Mouse (Mus musculus): ENCODE results near the gene Dgki. TPM values are rescaled to one million over a fixed set of nuclear protein-coding genes. Genes with fewer than 3 reads are reported as not detected.

Dgki gene
- polyA plus RNA-seq, 1 experiment from 2014 or later, result 0.20 TPM

GRCm38 (mm10) chr6:36819019-36819783, 480.8 kb downstream of the Dgki start:
- ATAC-seq (ENCODE audit: low read depth), result no peak
- H3K4me2 ChIP-seq (ENCODE audit: low read depth, low read length), result no peak overlapping the region
- WGBS (ENCODE audit: insufficient replicate concordance), result 43% methylated on average over 8 of the region's 8 CpGs
- no peaks in the 10 kb centered on the region for H3K4me1 ChIP-seq (ENCODE audit: control insufficient read depth, low read depth, low read length)
- H3K27ac ChIP-seq (ENCODE audit: low read length), result no peak overlapping the region
- H3K9ac ChIP-seq (ENCODE audit: low read depth, low read length), result no peak overlapping the region
- H3K27me3 ChIP-seq (ENCODE audit: control insufficient read depth, insufficient read depth, low read depth, low read length), result no peaks in the 10 kb centered on the region
- no peaks in the 10 kb centered on the region for H3K9me3 ChIP-seq (replicated peaks; ENCODE audit: control insufficient read depth, low read length)
- H3K4me3 ChIP-seq (ENCODE audit: low read depth, low read length), result no peak overlapping the region
- H3K36me3 ChIP-seq (ENCODE audit: control insufficient read depth, insufficient read depth), result no peaks in the 10 kb centered on the region

GRCm38 (mm10) chr6:36818281-36819018, 481.5 kb downstream of the Dgki start:
- H3K36me3 ChIP-seq (ENCODE audit: control insufficient read depth, insufficient read depth), result no peaks in the 10 kb centered on the region

GRCm38 (mm10) chr6:36816666-36817065, 483.3 kb downstream of the Dgki start:
- H3K27me3 ChIP-seq (ENCODE audit: control insufficient read depth, insufficient read depth, low read depth, low read length), result no peaks in the 10 kb centered on the region
- 72% methylated on average over 3 of the region's 3 CpGs for WGBS (ENCODE audit: insufficient replicate concordance)
- H3K4me3 ChIP-seq (ENCODE audit: low read depth, low read length), result no peak overlapping the region
- no peak overlapping the region for H3K4me2 ChIP-seq (ENCODE audit: low read depth, low read length)
- no peaks in the 10 kb centered on the region for H3K9me3 ChIP-seq (replicated peaks; ENCODE audit: control insufficient read depth, low read length)
- no peaks in the 10 kb centered on the region for H3K36me3 ChIP-seq (ENCODE audit: control insufficient read depth, insufficient read depth)
- no peaks in the 10 kb centered on the region for H3K4me1 ChIP-seq (ENCODE audit: control insufficient read depth, low read depth, low read length)
- H3K9ac ChIP-seq (ENCODE audit: low read depth, low read length), result no peak overlapping the region
- ATAC-seq (ENCODE audit: low read depth), result no peak
- H3K27ac ChIP-seq (ENCODE audit: low read length), result no peak overlapping the region

More at GRCm38 (mm10) chr6:36818281-36819018, 481.5 kb downstream of the Dgki start:
- no peaks in the 10 kb centered on the region for H3K9me3 ChIP-seq (replicated peaks; ENCODE audit: control insufficient read depth, low read length)
- H3K4me1 ChIP-seq (ENCODE audit: control insufficient read depth, low read depth, low read length), result no peaks in the 10 kb centered on the region
- no peak overlapping the region for H3K9ac ChIP-seq (ENCODE audit: low read depth, low read length)
- ATAC-seq (ENCODE audit: low read depth), result no peak
- H3K4me2 ChIP-seq (ENCODE audit: low read depth, low read length), result no peak overlapping the region
- no peak overlapping the region for H3K27ac ChIP-seq (ENCODE audit: low read length)
- 51% methylated on average over 4 of the region's 4 CpGs for WGBS (ENCODE audit: insufficient replicate concordance)
- H3K27me3 ChIP-seq (ENCODE audit: control insufficient read depth, insufficient read depth, low read depth, low read length), result no peaks in the 10 kb centered on the region
- H3K4me3 ChIP-seq (ENCODE audit: low read depth, low read length), result no peak overlapping the region

GRCm38 (mm10) chr6:36815992-36816391, 484.0 kb downstream of the Dgki start:
- no peak overlapping the region for H3K4me2 ChIP-seq (ENCODE audit: low read depth, low read length)
- H3K27ac ChIP-seq (ENCODE audit: low read length), result no peak overlapping the region
- no peaks in the 10 kb centered on the region for H3K27me3 ChIP-seq (ENCODE audit: control insufficient read depth, insufficient read depth, low read depth, low read length)
- no peak overlapping the region for H3K4me3 ChIP-seq (ENCODE audit: low read depth, low read length)
- no peak for ATAC-seq (ENCODE audit: low read depth)
- no peaks in the 10 kb centered on the region for H3K9me3 ChIP-seq (replicated peaks; ENCODE audit: control insufficient read depth, low read length)
- H3K36me3 ChIP-seq (ENCODE audit: control insufficient read depth, insufficient read depth), result no peaks in the 10 kb centered on the region
- no peaks in the 10 kb centered on the region for H3K4me1 ChIP-seq (ENCODE audit: control insufficient read depth, low read depth, low read length)
- no peak overlapping the region for H3K9ac ChIP-seq (ENCODE audit: low read depth, low read length)
- WGBS (ENCODE audit: insufficient replicate concordance), result 43% methylated on average over 2 of the region's 2 CpGs

- H3K4me1 ChIP-seq (ENCODE audit: control insufficient read depth, low read depth, low read length), result no peaks in the 10 kb centered on the region
- no peak overlapping the region for H3K4me2 ChIP-seq (ENCODE audit: low read depth, low read length)
- H3K27me3 ChIP-seq (ENCODE audit: control insufficient read depth, insufficient read depth, low read depth, low read length), result no peaks in the 10 kb centered on the region; the same call in 1 of the 2 replicates
- 42% methylated on average over 7 of the region's 7 CpGs for WGBS (ENCODE audit: insufficient replicate concordance)
- no peak overlapping the region for H3K4me3 ChIP-seq (ENCODE audit: low read depth, low read length)
- no peaks in the 10 kb centered on the region for H3K9me3 ChIP-seq (replicated peaks; ENCODE audit: control insufficient read depth, low read length)
- H3K36me3 ChIP-seq (ENCODE audit: control insufficient read depth, insufficient read depth), result no peaks in the 10 kb centered on the region
- H3K9ac ChIP-seq (ENCODE audit: low read depth, low read length), result no peak overlapping the region
- no peak overlapping the region for H3K27ac ChIP-seq (ENCODE audit: low read length)
- ATAC-seq (ENCODE audit: low read depth), result no peak
These were observed 487.1 kb downstream of the Dgki start for GRCm38 (mm10) chr6:36812666-36813515.

GRCm38 (mm10) chr6:36810448-36810847, 489.5 kb downstream of the Dgki start:
- Histone ChIP-seq H3K27me3 (ENCODE audit: control insufficient read depth, insufficient read depth, low read depth, low read length) (no peaks in the 10 kb centered on the region; the same call in 1 of the 2 replicates), H3K4me1 (ENCODE audit: control insufficient read depth, low read depth, low read length) (no peaks in the 10 kb centered on the region), H3K4me3 (ENCODE audit: low read depth, low read length) (no peak overlapping the region), H3K4me2 (ENCODE audit: low read depth, low read length) (no peak overlapping the region), H3K9ac (ENCODE audit: low read depth, low read length) (no peak overlapping the region), H3K36me3 (ENCODE audit: control insufficient read depth, insufficient read depth) (no peaks in the 10 kb centered on the region), H3K27ac (ENCODE audit: low read length) (no peak overlapping the region), H3K9me3 (replicated peaks; ENCODE audit: control insufficient read depth, low read length) (no peaks in the 10 kb centered on the region)
- no peak for ATAC-seq (ENCODE audit: low read depth)
- 27% methylated on average over 5 of the region's 5 CpGs for WGBS (ENCODE audit: insufficient replicate concordance)

GRCm38 (mm10) chr6:36809747-36810285, 490.2 kb downstream of the Dgki start, which contains the start of gene Ptn:
Gene Ptn, minus strand, starts transcription at chr6:36810220.
- H3K36me3 ChIP-seq (ENCODE audit: control insufficient read depth, insufficient read depth), result no peaks in the 10 kb centered on the region
- WGBS (ENCODE audit: insufficient replicate concordance), result 4% methylated on average over 15 of the region's 15 CpGs
- no peak for ATAC-seq (ENCODE audit: low read depth)
- no peak within 1 kb of the TSS for H3K27ac ChIP-seq (ENCODE audit: low read length)
- peak within 1 kb of the TSS; percentile 24 for H3K4me2 ChIP-seq (ENCODE audit: low read depth, low read length)
- H3K9ac ChIP-seq (ENCODE audit: low read depth, low read length), result no peak within 1 kb of the TSS
- no peaks in the 10 kb centered on the region for H3K4me1 ChIP-seq (ENCODE audit: control insufficient read depth, low read depth, low read length)
- peak within 1 kb of the TSS; percentile 16; the same call in 1 of the 2 replicates for H3K4me3 ChIP-seq (ENCODE audit: low read depth, low read length)
- no peaks in the 10 kb centered on the region; the same call in 1 of the 2 replicates for H3K27me3 ChIP-seq (ENCODE audit: control insufficient read depth, insufficient read depth, low read depth, low read length)
- no peaks in the 10 kb centered on the region for H3K9me3 ChIP-seq (replicated peaks; ENCODE audit: control insufficient read depth, low read length)

GRCm38 (mm10) chr6:36809311-36809726, 490.7 kb downstream of the Dgki start:
- no peak overlapping the region for H3K27ac ChIP-seq (ENCODE audit: low read length)
- no peak overlapping the region for H3K9ac ChIP-seq (ENCODE audit: low read depth, low read length)
- H3K36me3 ChIP-seq (ENCODE audit: control insufficient read depth, insufficient read depth), result no peaks in the 10 kb centered on the region
- no peaks in the 10 kb centered on the region for H3K9me3 ChIP-seq (replicated peaks; ENCODE audit: control insufficient read depth, low read length)
- peak overlapping the region; percentile 24; the same call in 1 of the 2 replicates for H3K4me2 ChIP-seq (ENCODE audit: low read depth, low read length)
- no peaks in the 10 kb centered on the region for H3K4me1 ChIP-seq (ENCODE audit: control insufficient read depth, low read depth, low read length)
- H3K27me3 ChIP-seq (ENCODE audit: control insufficient read depth, insufficient read depth, low read depth, low read length), result no peaks in the 10 kb centered on the region; the same call in 1 of the 2 replicates
- WGBS (ENCODE audit: insufficient replicate concordance), result 24% methylated on average over 7 of the region's 7 CpGs
- H3K4me3 ChIP-seq (ENCODE audit: low read depth, low read length), result peak overlapping the region; percentile 16; the same call in 1 of the 2 replicates
- no peak for ATAC-seq (ENCODE audit: low read depth)
